Mouse (Mus musculus): Measurements from ENCODE around the gene Tmem110.

GRCm38 (mm10) chr14:30828077-30828476, 2.7 kb downstream of the Tmem110 start:
- TF ChIP-seq CTCF (IDR thresholded peaks at IDR 0.05; ENCODE audit: control insufficient read depth, insufficient read depth, insufficient read length): no peak
- TF ChIP-seq USF1 (IDR thresholded peaks at IDR 0.05; ENCODE audit: low read depth): no peak
- TF ChIP-seq MAX (IDR thresholded peaks at IDR 0.05): no peak
- no peak for TF ChIP-seq MYOG (IDR thresholded peaks at IDR 0.05; ENCODE audit: control insufficient read depth, extremely low read depth, insufficient read length)
- TF ChIP-seq CEBPB (IDR thresholded peaks at IDR 0.05; ENCODE audit: low read depth): no peak
- no peak for TF ChIP-seq MYOD1 (IDR thresholded peaks at IDR 0.05; ENCODE audit: control insufficient read depth, insufficient read length, low read depth)
- TF ChIP-seq FOSL1 (IDR thresholded peaks at IDR 0.05; ENCODE audit: insufficient read depth, low read length, poor library complexity, severe bottlenecking): no peak

Measured in C2C12 (cell line).